Mouse (Mus musculus) testis, adult 2 months (tissue): ENCODE measurements around the gene Timeless.

Source experiments
- CTCF ChIP-seq: fragments of 200-500 bp; IDR thresholded peaks from 2 replicates; pipeline ENCODE4 v1.5.1; 2012; ENCODE audit warnings: low read depth, mild to moderate bottlenecking, inconsistent platforms, low read length, moderate library complexity; ENCODE audit not compliant: control insufficient read depth, insufficient read depth, insufficient replicate concordance
- POLR2A ChIP-seq: fragments of 200-500 bp; IDR thresholded peaks from 2 replicates; pipeline ENCODE4 v1.6.1; 2012; ENCODE audit warnings: low read depth, mild to moderate bottlenecking, inconsistent platforms, low read length, moderate library complexity; ENCODE audit not compliant: control insufficient read depth

- no peak for TF ChIP-seq POLR2A
- no peak for TF ChIP-seq CTCF
Measured at GRCm38 (mm10) chr10:128225064-128225463, 6.8 kb upstream of the Timeless start.
